Mouse (Mus musculus) cerebellum, adult 2 months (tissue): Measurements from ENCODE around the gene Rgsl1.

Experiments
- CTCF ChIP-seq: fragments of 200-500 bp; IDR thresholded peaks from 2 replicates; pipeline ENCODE4 v1.5.1; 2011; ENCODE audit warnings: low read depth, mild to moderate bottlenecking, control low read depth, low read length, moderate library complexity, borderline replicate concordance; ENCODE audit not compliant: insufficient read depth
- POLR2A ChIP-seq: fragments of 200-500 bp; IDR thresholded peaks from 2 replicates; pipeline ENCODE4 v1.6.1; 2011; ENCODE audit warnings: low read length, control low read depth, borderline replicate concordance; ENCODE audit not compliant: insufficient read depth

DNA sequence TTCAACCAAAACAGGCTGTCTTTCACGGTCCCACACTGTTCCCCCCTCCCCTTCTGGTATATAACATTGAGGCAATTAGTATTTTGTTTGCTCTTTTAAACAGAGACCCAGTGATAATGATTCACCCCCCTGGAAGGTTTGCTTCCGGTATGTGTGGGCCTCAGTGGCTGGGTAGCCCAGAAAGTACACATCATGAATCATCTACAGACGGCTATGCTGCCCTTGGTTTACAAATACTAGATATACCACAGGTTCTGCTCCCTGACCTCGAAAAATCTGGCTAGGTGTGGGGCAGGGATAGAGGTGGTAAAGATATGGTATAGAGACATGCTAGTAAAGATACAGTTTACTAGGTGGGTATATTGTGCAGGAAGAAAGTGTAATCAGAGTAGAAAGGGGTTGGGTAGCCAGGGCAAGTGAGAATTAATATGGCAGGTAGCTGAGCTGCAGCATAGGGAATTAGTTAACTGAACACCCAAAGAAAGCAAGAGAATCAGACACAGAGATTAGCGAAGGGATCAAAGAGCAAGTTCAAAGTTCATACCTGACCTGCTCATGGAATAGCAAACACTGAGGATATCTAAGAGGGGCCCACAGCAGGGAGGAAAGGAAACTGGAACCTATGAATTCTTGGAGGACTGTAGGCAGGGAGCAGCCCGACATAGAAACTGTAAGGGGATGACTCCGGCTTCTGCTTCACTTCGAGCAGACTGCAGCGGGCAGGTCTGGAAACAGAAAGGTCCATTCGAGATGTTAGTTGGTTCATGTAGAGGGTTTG, 73.8 kb downstream of the Rgsl1 start:
- TF ChIP-seq POLR2A (no peak), CTCF (no peak)
